Mouse (Mus musculus): ENCODE data around the gene Soga3. TPM values are rescaled to one million over a fixed set of nuclear protein-coding genes. Genes with fewer than 3 reads are reported as not detected.
A peak's percentile ranks its signal among the peaks of the same experiment; 100 is the strongest.

The Soga3 gene
- polyA plus RNA-seq, 1 experiment from 2014 or later: 139 TPM

DNA sequence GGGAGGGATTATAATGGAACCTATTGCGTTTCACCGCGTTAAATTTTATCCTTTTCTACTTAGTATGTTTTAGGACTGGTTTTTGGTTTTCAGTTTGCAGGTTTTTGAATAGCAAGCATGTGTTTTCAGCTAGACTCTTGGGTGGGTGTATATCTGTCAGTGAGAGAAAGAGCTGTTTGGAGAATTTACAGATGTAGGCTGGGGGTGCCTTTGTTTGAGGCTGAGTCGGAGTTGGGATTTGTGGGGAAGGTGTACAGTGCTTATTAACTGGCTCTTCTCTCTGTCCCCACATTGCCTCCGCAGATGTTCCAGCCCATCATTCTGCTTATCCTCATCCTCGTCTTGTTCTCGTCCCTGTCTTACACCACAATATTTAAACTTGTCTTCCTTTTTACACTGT, 55.0 kb downstream of the Soga3 start, which contains the start of gene Gm49353:
Gene Gm49353 (plus strand): TSS at position 313 of the 400 bp plus-strand sequence.
- no peak within 1 kb of the TSS for H3K27ac ChIP-seq (ENCODE audit: low read depth, low read length)
- H3K36me3 ChIP-seq (ENCODE audit: control insufficient read depth, insufficient read depth, low read length): peaks cover 37% of the 10 kb centered on the region
- 94% methylated on average over 7 of the region's 7 CpGs for WGBS
- no peaks in the 10 kb centered on the region for H3K4me1 ChIP-seq (ENCODE audit: control insufficient read depth, insufficient read depth, low read depth, low read length)
- H3K27me3 ChIP-seq (replicated peaks; ENCODE audit: control insufficient read depth, insufficient read depth, low read length): no peaks in the 10 kb centered on the region
- no peak within 1 kb of the TSS for H3K4me3 ChIP-seq (ENCODE audit: low read length)
- H3K9ac ChIP-seq (ENCODE audit: low read depth, low read length): no peak within 1 kb of the TSS
- peaks cover 5% of the 10 kb centered on the region; the same call in 1 of the 2 replicates for H3K9me3 ChIP-seq (ENCODE audit: control insufficient read depth, low read length)
- ATAC-seq: no peak
- no peak within 1 kb of the TSS for H3K4me2 ChIP-seq (ENCODE audit: low read length)

DNA sequence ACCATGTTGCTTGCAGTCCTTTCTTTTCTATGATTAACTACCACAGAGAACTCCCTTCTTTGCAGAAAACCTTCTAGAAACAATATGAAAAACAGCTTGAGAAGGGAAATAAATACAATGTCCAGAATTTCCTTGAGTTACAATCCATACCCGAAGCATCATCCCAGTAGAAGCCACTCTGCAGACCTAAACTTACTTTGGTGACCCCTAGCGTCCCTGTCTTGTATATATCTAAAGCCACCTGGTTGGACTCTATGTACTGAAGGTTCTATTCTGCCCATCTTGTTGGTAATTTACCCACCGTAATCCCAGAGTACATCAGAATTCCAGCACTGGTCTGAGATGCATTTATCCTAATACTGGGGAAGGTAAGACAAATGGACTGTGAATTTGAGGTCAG, 56.2 kb downstream of the Soga3 start:
- H3K36me3 ChIP-seq (ENCODE audit: control insufficient read depth, insufficient read depth, low read length): peaks cover 35% of the 10 kb centered on the region
- H3K4me3 ChIP-seq (ENCODE audit: low read length): no peak overlapping the region
- ATAC-seq: no peak
- WGBS: 78% methylated on average over 3 of the region's 3 CpGs
- H3K4me2 ChIP-seq (ENCODE audit: low read length): no peak overlapping the region
- H3K27me3 ChIP-seq (replicated peaks; ENCODE audit: control insufficient read depth, insufficient read depth, low read length): no peaks in the 10 kb centered on the region
- peaks cover 5% of the 10 kb centered on the region; the same call in 1 of the 2 replicates for H3K9me3 ChIP-seq (ENCODE audit: control insufficient read depth, low read length)
- no peak overlapping the region for H3K9ac ChIP-seq (ENCODE audit: low read depth, low read length)
- no peak overlapping the region for H3K27ac ChIP-seq (ENCODE audit: low read depth, low read length)
- no peaks in the 10 kb centered on the region for H3K4me1 ChIP-seq (ENCODE audit: control insufficient read depth, insufficient read depth, low read depth, low read length)

DNA sequence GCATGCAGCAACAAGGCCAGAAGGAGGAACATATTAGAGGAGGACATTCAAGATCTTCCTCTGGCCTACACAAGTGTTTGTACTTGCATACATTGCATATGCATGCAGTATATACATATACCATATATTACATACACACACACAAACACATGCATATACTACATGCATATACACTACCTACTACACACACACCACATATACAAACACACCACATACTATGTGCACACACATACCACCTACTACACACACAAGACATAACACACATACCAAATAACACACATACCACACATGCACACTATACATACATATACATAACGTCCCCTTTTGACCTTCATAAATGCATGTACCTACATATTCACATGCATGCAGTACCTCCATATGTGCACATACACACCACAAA, 57.0 kb downstream of the Soga3 start:
- Histone ChIP-seq H3K4me3 (ENCODE audit: low read length) (no peak overlapping the region), H3K27me3 (replicated peaks; ENCODE audit: control insufficient read depth, insufficient read depth, low read length) (no peaks in the 10 kb centered on the region), H3K4me2 (ENCODE audit: low read length) (no peak overlapping the region), H3K27ac (ENCODE audit: low read depth, low read length) (no peak overlapping the region), H3K9ac (ENCODE audit: low read depth, low read length) (no peak overlapping the region), H3K4me1 (ENCODE audit: control insufficient read depth, insufficient read depth, low read depth, low read length) (no peaks in the 10 kb centered on the region), H3K36me3 (ENCODE audit: control insufficient read depth, insufficient read depth, low read length) (peaks cover 35% of the 10 kb centered on the region), H3K9me3 (ENCODE audit: control insufficient read depth, low read length) (peaks cover 5% of the 10 kb centered on the region; the same call in 1 of the 2 replicates)
- 94% methylated on average over 1 of the region's 1 CpGs for WGBS
- ATAC-seq: peak; percentile 57

DNA sequence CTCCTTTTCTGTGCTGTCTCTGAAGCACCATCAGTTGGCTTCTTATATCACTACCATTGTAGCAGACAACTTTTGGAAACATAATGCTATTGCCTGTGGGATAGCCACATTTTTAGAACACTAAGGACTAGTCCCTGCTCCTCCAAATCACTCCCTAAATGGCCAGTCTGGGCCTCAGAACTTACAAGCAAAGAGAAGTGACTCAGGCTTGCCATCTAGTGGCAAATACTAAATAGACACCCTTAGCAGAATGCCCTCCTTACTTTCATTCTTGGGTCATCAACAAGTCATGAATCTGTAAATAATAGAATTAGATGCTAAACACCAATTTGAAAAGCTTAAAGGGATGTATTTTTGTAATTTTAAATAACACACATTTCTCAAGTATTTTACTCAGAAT, 63.1 kb downstream of the Soga3 start:
- H3K4me1 ChIP-seq (ENCODE audit: control insufficient read depth, insufficient read depth, low read depth, low read length): no peaks in the 10 kb centered on the region
- H3K27me3 ChIP-seq (replicated peaks; ENCODE audit: control insufficient read depth, insufficient read depth, low read length): no peaks in the 10 kb centered on the region

DNA sequence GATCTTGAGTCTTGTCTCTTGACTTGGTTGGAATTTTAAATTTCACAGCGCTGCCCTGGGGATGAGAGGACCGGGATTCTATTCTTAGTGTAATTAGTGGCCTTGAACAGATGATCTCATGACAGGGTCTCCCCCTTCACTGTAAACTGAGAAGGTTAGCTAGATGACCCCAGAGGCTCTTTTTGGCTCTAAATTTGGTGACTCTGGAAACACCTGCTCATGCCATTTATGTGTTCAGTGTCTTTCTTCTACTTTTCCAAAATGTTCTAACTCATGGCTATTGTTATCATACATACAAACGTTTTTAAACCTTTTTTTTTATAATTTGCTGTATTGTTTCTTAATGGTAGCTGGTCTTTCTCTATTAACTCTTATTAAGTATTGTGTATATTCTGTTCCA, 65.1 kb downstream of the Soga3 start:
- Histone ChIP-seq H3K27ac (ENCODE audit: low read depth, low read length) (no peak overlapping the region), H3K4me3 (ENCODE audit: low read length) (no peak overlapping the region), H3K4me1 (ENCODE audit: control insufficient read depth, insufficient read depth, low read depth, low read length) (no peaks in the 10 kb centered on the region), H3K27me3 (replicated peaks; ENCODE audit: control insufficient read depth, insufficient read depth, low read length) (no peaks in the 10 kb centered on the region), H3K9me3 (ENCODE audit: control insufficient read depth, low read length) (no peaks in the 10 kb centered on the region), H3K9ac (ENCODE audit: low read depth, low read length) (no peak overlapping the region), H3K36me3 (ENCODE audit: control insufficient read depth, insufficient read depth, low read length) (0 out of 2 replicates have a peak, but pooled peaks cover 4% of the 10 kb centered on the region), H3K4me2 (ENCODE audit: low read length) (no peak overlapping the region)
- 61% methylated on average over 3 of the region's 3 CpGs for WGBS
- no peak for ATAC-seq

More for the DNA sequence above, 63.1 kb downstream of the Soga3 start:
- Histone ChIP-seq H3K4me2 (ENCODE audit: low read length) (no peak overlapping the region), H3K9ac (ENCODE audit: low read depth, low read length) (no peak overlapping the region), H3K36me3 (ENCODE audit: control insufficient read depth, insufficient read depth, low read length) (0 out of 2 replicates have a peak, but pooled peaks cover 2% of the 10 kb centered on the region), H3K4me3 (ENCODE audit: low read length) (no peak overlapping the region), H3K27ac (ENCODE audit: low read depth, low read length) (no peak overlapping the region), H3K9me3 (ENCODE audit: control insufficient read depth, low read length) (no peaks in the 10 kb centered on the region)
- ATAC-seq: peak; percentile 60

DNA sequence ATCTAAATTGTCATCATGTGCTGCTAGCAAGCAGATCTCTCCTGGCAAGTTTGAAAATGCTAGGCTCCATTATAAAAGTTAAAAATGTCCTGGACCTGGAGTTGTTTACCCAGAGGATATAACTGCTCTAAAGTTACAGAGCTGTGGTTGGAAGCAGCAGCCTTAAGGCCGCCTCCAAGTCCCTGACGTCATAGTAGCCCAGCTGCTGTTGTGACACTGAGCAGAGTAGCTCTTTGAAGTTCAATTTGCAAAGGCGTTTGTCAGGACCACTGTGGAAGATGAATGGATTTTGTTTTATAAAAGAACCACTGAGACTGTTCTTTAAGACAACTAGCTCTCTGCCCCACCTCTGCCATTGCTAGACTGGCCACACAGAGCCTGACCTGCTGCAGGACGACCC, 67.8 kb downstream of the Soga3 start, which contains the start of gene 9330159F19Rik:
Gene 9330159F19Rik (plus strand): TSS at position 154 of the 400 bp plus-strand sequence.
- no peaks in the 10 kb centered on the region for H3K9me3 ChIP-seq (ENCODE audit: control insufficient read depth, low read length)
- peak; percentile 43 for ATAC-seq
- H3K4me3 ChIP-seq (ENCODE audit: low read length): no peak within 1 kb of the TSS
- H3K9ac ChIP-seq (ENCODE audit: low read depth, low read length): no peak within 1 kb of the TSS
- 12% methylated on average over 4 of the region's 4 CpGs for WGBS
- 0 out of 2 replicates have a peak, but pooled peaks cover 4% of the 10 kb centered on the region for H3K36me3 ChIP-seq (ENCODE audit: control insufficient read depth, insufficient read depth, low read length)
- H3K4me1 ChIP-seq (ENCODE audit: control insufficient read depth, insufficient read depth, low read depth, low read length): no peaks in the 10 kb centered on the region
- H3K27me3 ChIP-seq (replicated peaks; ENCODE audit: control insufficient read depth, insufficient read depth, low read length): no peaks in the 10 kb centered on the region
- no peak within 1 kb of the TSS for H3K4me2 ChIP-seq (ENCODE audit: low read length)
- H3K27ac ChIP-seq (ENCODE audit: low read depth, low read length): no peak within 1 kb of the TSS

DNA sequence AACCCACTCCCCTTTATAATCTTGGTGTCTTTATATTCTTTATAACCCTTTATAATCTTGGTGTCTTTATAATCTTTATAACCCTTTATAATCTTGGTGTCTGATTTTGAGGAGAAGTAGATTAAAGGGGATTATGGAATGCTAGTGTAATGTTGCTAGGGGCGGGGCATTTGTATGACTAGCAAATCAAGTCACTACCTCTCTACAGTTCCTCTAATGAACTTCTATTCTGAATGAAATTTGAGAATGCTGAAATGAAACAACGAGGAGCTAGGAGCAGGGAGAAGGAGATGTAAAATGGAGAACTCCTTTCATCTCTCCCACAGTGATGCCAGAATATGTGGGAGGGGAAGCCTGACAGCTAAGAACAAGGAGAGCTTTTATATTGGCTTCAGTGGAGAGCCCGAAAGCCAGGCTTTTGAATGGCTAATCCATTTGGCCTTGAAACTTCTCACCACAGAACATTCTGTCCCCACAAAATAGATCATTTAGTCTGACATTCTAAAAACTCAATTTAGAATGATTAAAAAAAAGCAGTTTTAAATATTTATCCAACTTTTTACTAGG, 70.0 kb downstream of the Soga3 start:
- Histone ChIP-seq H3K9me3 (ENCODE audit: control insufficient read depth, low read length) (no peaks in the 10 kb centered on the region), H3K4me2 (ENCODE audit: low read length) (no peak overlapping the region), H3K9ac (ENCODE audit: low read depth, low read length) (no peak overlapping the region), H3K4me3 (ENCODE audit: low read length) (no peak overlapping the region), H3K27ac (ENCODE audit: low read depth, low read length) (no peak overlapping the region), H3K27me3 (replicated peaks; ENCODE audit: control insufficient read depth, insufficient read depth, low read length) (no peaks in the 10 kb centered on the region), H3K36me3 (ENCODE audit: control insufficient read depth, insufficient read depth, low read length) (0 out of 2 replicates have a peak, but pooled peaks cover 4% of the 10 kb centered on the region), H3K4me1 (ENCODE audit: control insufficient read depth, insufficient read depth, low read depth, low read length) (peaks cover 2% of the 10 kb centered on the region; the same call in 1 of the 2 replicates)
- WGBS: 39% methylated on average over 3 of the region's 3 CpGs
- no peak for ATAC-seq

DNA sequence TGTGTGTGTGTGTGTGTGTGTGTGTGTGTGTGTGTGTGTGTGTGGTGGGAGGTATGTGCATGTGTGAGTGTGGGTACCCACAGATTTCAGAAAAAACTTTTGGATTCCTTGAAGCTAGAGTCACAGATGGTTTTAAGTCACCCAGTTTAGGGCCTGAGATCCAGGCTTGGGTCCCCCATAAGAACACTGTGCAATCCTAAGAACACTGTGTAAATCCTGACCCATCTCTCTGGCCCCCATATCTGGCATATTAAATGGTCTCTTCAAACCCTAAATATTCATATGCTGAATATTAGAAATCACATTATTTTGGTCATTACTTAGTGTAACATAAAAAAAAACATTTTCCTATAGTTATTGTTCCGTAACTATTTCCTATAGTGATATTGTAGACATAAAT, 73.3 kb downstream of the Soga3 start:
- Histone ChIP-seq H3K36me3 (ENCODE audit: control insufficient read depth, insufficient read depth, low read length) (peaks cover 6% of the 10 kb centered on the region; the same call in 1 of the 2 replicates), H3K27ac (ENCODE audit: low read depth, low read length) (no peak overlapping the region), H3K9me3 (ENCODE audit: control insufficient read depth, low read length) (no peaks in the 10 kb centered on the region), H3K4me2 (ENCODE audit: low read length) (no peak overlapping the region), H3K4me3 (ENCODE audit: low read length) (no peak overlapping the region), H3K4me1 (ENCODE audit: control insufficient read depth, insufficient read depth, low read depth, low read length) (peaks cover 2% of the 10 kb centered on the region; the same call in 1 of the 2 replicates), H3K27me3 (replicated peaks; ENCODE audit: control insufficient read depth, insufficient read depth, low read length) (no peaks in the 10 kb centered on the region), H3K9ac (ENCODE audit: low read depth, low read length) (no peak overlapping the region)
- WGBS: 94% methylated on average over 1 of the region's 1 CpGs
- no peak for ATAC-seq

DNA sequence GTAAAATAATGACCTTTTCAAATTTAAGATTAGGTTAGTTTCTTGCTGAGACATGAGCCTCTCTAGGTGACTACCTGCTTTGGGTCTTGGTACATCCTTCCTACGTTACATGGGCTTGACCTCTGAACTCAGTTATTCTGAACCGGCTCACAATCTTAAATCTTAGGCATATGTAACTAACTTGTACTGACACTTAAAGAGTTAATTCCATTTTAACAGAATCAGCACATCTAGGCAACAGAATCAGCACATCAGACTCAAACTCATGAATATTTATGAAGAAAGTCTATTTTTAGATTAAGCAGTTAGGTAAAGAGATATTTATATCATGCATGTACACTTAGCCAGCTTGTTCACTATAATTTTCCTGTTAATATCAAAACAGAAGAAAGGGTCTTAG, 73.8 kb downstream of the Soga3 start:
- H3K4me3 ChIP-seq (ENCODE audit: low read length): no peak overlapping the region
- H3K36me3 ChIP-seq (ENCODE audit: control insufficient read depth, insufficient read depth, low read length): peaks cover 6% of the 10 kb centered on the region; the same call in 1 of the 2 replicates
- H3K4me1 ChIP-seq (ENCODE audit: control insufficient read depth, insufficient read depth, low read depth, low read length): peaks cover 2% of the 10 kb centered on the region; the same call in 1 of the 2 replicates
- ATAC-seq: no peak
- no peaks in the 10 kb centered on the region for H3K27me3 ChIP-seq (replicated peaks; ENCODE audit: control insufficient read depth, insufficient read depth, low read length)
- H3K4me2 ChIP-seq (ENCODE audit: low read length): no peak overlapping the region
- H3K27ac ChIP-seq (ENCODE audit: low read depth, low read length): no peak overlapping the region
- no peak overlapping the region for H3K9ac ChIP-seq (ENCODE audit: low read depth, low read length)
- 68% methylated on average over 2 of the region's 2 CpGs for WGBS
- H3K9me3 ChIP-seq (ENCODE audit: control insufficient read depth, low read length): no peaks in the 10 kb centered on the region
